Mouse (Mus musculus): Measurements from ENCODE around the gene Calcoco2.

Calcoco2 gene

DNA sequence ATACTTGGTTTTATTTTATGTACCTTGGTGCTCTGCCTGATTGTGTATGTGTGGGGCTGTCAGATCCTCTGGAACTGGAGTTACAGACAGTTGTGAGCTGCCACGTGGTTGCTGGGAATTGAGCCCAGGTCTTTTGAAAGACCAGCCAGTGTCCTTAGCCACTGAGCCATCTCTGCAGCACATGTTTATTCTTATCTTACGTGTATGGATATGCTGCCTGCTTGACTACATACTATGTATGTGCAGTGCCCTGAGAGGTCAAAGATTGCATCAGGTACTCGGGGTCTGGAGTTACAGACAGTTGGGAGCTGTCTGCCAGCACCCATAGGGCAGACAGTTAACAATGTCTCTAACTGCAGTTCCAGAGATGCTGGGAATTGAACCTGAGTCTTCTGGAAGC lies 29.1 kb downstream of the Calcoco2 start:
- DNase-seq (ENCODE audit: low read depth in 2 of 2, low spot score in 2 of 2), result no peak

GRCm38 (mm10) chr11:96080736-96081135 lies 31.0 kb downstream of the Calcoco2 start:
- DNase-seq (ENCODE audit: low read depth in 2 of 2, low spot score in 2 of 2), result no peak

DNA sequence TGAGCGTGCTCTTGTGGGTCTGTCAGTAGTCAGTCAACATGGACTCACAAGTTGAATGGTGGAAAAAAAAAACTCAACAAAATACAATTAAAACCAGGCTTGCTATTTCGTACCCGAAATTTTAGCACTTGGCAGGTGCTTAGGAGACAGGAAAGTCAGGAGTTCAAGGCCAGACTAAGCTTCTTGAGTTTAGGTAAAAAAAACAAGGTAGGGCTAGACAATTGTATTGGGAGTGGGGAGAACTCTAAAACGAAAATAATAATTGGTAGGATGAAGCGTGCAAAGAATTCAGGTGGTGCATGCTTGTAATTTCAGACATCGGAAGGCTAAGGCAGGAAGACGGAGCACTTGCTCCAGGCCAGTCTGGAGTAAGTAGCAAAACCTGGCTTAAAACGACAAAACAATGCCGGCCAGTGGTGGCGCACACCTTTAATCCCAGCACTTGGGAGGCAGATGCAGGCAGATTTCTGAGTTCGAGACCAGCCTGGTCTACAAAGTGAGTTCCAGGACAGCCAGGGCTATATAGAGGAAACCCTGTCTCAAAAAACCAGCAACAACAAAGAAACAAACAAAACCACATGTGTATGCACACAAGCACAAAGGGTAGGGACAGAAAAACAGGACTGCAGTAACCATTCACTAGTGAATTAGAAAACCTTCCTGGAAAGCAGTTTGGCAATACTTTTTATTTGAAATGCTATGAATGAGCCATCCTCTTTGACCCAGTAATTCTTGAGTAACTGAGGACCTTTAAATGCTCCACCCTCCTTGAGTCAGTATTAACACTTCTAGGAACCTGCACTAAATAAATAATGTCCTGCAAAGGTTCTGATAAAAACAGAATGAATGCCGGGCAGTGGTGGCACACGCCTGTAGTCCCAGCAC lies 35.3 kb downstream of the Calcoco2 start:
- no peak for DNase-seq (ENCODE audit: low read depth in 2 of 2, low spot score in 2 of 2)

DNA sequence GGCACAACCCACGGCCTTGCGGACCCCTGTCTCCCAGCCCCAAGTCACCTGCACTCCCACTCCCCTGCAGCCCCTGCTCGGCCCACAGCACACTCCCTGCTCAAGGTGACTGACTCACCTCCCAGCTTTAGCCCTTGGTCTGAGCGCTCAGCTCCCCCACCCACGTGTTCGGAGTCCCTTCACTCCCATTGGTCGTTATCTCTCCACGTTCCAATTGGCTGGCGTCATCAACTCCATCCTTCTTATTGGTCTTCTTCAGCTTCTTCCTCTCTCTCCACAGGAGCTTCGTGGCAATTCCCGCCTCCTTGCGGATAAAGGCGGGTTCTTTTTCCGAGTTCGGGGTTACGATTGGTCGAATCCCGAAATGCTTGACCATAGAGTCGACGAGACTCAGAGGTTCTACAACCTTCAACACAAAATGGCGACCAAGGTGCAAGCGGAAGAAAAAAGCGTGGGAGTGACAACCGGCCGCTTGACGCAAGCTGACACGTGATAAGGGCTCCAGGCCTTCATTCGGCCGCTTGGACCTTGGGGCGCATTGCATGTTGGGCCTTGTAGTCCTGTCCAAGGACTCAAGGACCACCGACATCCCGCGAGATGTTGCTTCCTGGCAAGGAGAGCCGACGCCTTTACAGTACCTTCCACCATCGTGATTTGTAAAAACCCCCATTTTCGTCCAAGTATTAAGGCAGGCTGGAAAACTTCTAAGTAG lies 36.1 kb downstream of the Calcoco2 start, which contains the start of gene Atp5g1:
Gene Atp5g1, minus strand, starts transcription at position 162 of the 712 bp plus-strand sequence.
- peak; percentile 96 to 99 for DNase-seq (ENCODE audit: low read depth in 2 of 2, low spot score in 2 of 2)

DNA sequence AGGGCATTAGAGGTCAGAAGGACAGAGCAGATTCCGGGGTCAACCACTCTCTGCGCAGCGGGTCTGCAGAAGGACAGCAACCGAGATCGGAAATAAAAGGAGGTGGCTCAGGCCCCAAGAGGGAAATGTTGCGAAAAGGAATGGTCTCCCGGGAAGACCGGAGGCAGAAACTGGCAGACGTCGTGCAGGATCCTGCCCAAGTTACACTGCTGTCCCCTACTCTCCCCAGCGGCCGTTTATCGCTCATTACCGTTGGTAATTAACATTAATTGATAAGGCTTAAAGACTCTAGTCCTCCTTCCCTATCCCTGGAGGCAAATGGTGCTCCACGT lies 36.6 kb downstream of the Calcoco2 start:
- peak in 1 of 2 experiments; percentile 5 for DNase-seq (ENCODE audit: low read depth in 2 of 2, low spot score in 2 of 2)

GRCm38 (mm10) chr11:96074351-96075176 lies 37.2 kb downstream of the Calcoco2 start:
- DNase-seq (ENCODE audit: low read depth in 2 of 2, low spot score in 2 of 2), result no peak

GRCm38 (mm10) chr11:96073295-96073993 lies 38.3 kb downstream of the Calcoco2 start:
- DNase-seq (ENCODE audit: low read depth in 2 of 2, low spot score in 2 of 2), result no peak

DNA sequence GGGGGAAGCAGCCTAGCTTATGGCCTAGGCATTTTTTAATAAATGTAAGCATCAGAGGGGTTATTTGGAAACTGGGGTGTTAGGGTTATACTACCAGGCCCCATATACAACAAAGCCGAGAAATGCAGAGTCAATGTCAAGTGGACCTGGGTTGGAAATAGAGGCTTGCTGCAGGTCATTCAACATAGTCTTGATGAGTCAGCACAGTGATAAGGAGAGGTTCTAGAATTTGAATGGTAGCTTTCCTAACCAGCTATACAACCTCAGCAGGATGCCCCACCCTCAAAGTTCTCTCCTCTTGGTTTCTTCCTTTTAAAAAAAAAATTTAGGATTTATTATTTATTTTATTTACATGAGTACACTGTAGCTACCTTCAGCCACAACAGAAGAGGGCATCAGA lies 40.8 kb downstream of the Calcoco2 start:
- no peak for DNase-seq (ENCODE audit: low read depth in 2 of 2, low spot score in 2 of 2)

DNA sequence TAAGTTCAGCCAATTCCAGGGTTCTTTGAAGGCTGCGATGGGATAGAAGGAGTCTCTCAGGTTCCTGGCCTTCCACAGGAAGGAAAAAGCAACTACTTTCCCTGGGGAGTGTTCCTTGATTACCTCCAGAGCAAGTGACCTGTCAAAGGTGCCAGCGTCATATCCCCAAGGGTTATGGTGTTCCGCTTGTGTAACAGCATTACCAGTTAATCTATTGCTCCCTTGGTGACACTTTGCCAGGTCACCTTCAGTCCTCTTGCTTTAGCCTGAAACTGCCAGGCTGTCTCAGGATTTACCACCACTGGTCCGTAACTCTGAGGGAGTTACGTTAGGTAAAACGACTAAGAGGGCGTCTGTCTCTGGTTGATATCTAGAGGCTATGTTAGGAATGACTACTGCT lies 41.4 kb downstream of the Calcoco2 start:
- no peak for DNase-seq (ENCODE audit: low read depth in 2 of 2, low spot score in 2 of 2)

DNA sequence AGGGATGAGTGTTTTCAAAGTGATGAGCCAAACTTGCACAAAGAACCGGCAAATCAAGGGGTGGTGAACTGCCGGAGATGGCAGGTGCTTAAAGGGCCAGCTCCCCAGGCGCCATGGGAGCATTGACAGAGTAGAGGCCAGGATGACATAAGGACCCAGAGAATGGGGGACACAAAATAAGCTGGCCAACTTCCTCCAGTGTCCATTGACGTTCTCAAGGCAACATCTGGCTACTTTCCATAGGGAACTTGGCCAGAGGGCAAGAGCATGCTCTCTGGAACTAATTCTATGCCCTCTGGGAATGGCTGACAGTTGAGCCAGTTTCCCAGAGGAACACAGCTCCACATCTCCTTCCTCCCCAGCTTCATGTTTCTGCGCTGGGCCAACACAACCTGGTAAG lies 43.5 kb downstream of the Calcoco2 start:
- no peak for DNase-seq (ENCODE audit: low read depth in 2 of 2, low spot score in 2 of 2)

- peak; percentile 89 to 92 for DNase-seq (ENCODE audit: low read depth in 2 of 2, low spot score in 2 of 2)
These were observed 46.4 kb downstream of the Calcoco2 start, which contains the start of gene Ube2z for GRCm38 (mm10) chr11:96065215-96065911. Gene Ube2z (minus strand): TSS chr11:96065388.

GRCm38 (mm10) chr11:96064521-96065214 lies 47.1 kb downstream of the Calcoco2 start:
- peak; percentile 21 to 38 for DNase-seq (ENCODE audit: low read depth in 2 of 2, low spot score in 2 of 2)

GRCm38 (mm10) chr11:96058309-96058708 lies 53.5 kb downstream of the Calcoco2 start:
- DNase-seq (ENCODE audit: low read depth in 2 of 2, low spot score in 2 of 2), result no peak

DNA sequence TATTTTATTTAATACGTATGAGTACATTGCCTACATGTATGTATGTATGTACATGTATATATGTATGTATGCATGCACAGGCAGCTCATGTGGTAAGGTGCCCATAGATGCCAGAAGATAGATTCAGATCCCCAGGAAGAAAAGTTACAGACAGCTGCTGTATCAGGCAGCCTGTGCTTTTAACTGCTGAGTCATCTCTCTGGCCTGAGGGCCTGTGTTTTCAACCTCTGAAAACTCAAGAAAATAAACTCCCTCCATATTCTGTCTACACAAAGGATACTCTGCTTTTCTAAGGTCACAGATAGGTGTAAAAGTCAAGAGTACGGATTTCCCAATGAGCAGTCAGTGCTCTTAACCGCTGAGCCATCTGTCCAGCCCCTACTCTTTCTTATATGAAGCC lies 60.9 kb downstream of the Calcoco2 start:
- DNase-seq (ENCODE audit: low read depth in 2 of 2, low spot score in 2 of 2), result no peak

GRCm38 (mm10) chr11:96049939-96050338 lies 61.8 kb downstream of the Calcoco2 start:
- DNase-seq (ENCODE audit: low read depth in 2 of 2, low spot score in 2 of 2), result no peak

Measured in CD8-positive naive resting alpha-beta T cell, adult 2 months (primary cell).